Mouse (Mus musculus) liver, postnatal 0 days (tissue): ENCODE data around the gene Snx25.

Experiments used
- CTCF ChIP-seq: sonication (generic); IDR thresholded peaks from 2 replicates; pipeline ENCODE4 v1.5.1; 2016; ENCODE audit warnings: antibody characterized with exemption, low read depth
- EP300 ChIP-seq: IDR thresholded peaks from 2 replicates; pipeline ENCODE4 v1.6.1; 2016; ENCODE audit warnings: antibody characterized with exemption, low read depth, mild to moderate bottlenecking

DNA sequence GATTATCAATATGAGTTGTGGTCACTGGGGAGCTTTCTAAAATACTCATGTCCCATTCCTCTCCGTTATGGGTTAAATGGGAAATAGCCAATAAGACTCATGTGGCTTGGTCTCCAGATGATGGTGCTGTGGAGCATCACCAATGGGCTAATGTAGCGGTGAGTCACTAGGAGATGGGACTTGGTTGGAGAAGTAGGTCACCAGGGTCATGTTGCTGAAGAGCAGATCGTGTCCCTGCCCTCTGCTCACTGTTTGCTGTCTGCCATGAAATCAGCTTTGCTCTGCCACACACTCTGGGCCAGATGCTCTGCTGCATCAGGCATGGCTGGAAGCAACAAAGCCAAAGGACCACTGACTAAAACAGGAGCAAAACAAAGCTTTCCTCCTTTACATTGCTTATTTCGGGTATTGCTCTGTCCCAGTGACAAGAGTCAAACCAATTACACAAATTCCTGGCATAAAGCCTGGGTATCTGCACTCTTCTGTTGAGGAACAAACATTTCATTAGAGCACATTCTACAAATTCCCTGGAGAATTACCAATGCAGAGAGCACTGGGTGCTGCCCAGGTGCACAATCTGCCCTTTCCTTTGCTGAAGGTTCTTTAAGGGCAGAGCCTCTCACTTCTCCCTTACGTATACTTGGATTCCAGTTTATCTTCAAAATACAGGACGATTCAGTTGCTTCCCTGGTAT, 59.1 kb downstream of the Snx25 start:
- peak; percentile 24; the same call in 1 of the 2 replicates for TF ChIP-seq CTCF
- no peak for TF ChIP-seq EP300
